Mouse (Mus musculus) liver, adult 2 months (tissue): Measurements from ENCODE around the gene Nol11. TPM values are rescaled to one million over a fixed set of nuclear protein-coding genes. Genes with fewer than 3 reads are reported as not detected.
"Not testable (repeated sequence)": the region's sequence is repeated elsewhere in the genome, so short reads cannot be mapped to it uniquely, and the experiment has no call there.

Experiments
- DNase-seq: peaks from one replicate; pipeline ENCODE4 v3.0.0-alpha.2; 2011; ENCODE audit warnings: low read depth, low spot score; ENCODE audit errors: extremely low read depth
- H3K27ac ChIP-seq: fragments of 200-500 bp; replicated peaks from 2 replicates; pipeline ENCODE4 v1.5.1; 2012; ENCODE audit warnings: low read depth, mild to moderate bottlenecking, control low read depth, inconsistent platforms, low read length; ENCODE audit not compliant: insufficient read depth
- H3K27me3 ChIP-seq: fragments of 200-500 bp; 2 replicates; pipeline ENCODE4 v1.6.1; 2012; ENCODE audit warnings: mild to moderate bottlenecking, moderate library complexity, low read length, inconsistent platforms; ENCODE audit not compliant: control insufficient read depth, insufficient read depth
- H3K36me3 ChIP-seq: fragments of 200-500 bp; 2 replicates; pipeline ENCODE4 v1.6.1; 2012; ENCODE audit warnings: low read length, inconsistent platforms; ENCODE audit not compliant: control insufficient read depth, insufficient read depth
- H3K4me1 ChIP-seq: fragments of 200-500 bp; 2 replicates; pipeline ENCODE4 v1.6.1; 2011; ENCODE audit warnings: low read length; ENCODE audit not compliant: control insufficient read depth, insufficient read depth
- H3K4me3 ChIP-seq: fragments of 200-500 bp; 2 replicates; pipeline ENCODE4 v1.5.1; 2011; ENCODE audit warnings: low read depth, mild to moderate bottlenecking, control low read depth, low read length, moderate library complexity; ENCODE audit not compliant: insufficient read depth
- H3K79me2 ChIP-seq: fragments of 200-500 bp; 2 replicates; pipeline ENCODE4 v1.6.1; 2012; ENCODE audit warnings: inconsistent platforms, mild to moderate bottlenecking, low read length, moderate library complexity; ENCODE audit not compliant: control insufficient read depth, insufficient read depth
- H3K9ac ChIP-seq: fragments of 200-500 bp; 2 replicates; pipeline ENCODE4 v1.6.1; 2012; ENCODE audit warnings: low read depth, mild to moderate bottlenecking, control low read depth, inconsistent platforms, low read length
- CTCF ChIP-seq: fragments of 200-500 bp; IDR thresholded peaks from 2 replicates; pipeline ENCODE4 v1.5.1; 2011; ENCODE audit warnings: low read depth, low read length, control low read depth
- POLR2A ChIP-seq: fragments of 200-500 bp; IDR thresholded peaks from 2 replicates; pipeline ENCODE4 v1.6.1; 2011; ENCODE audit warnings: low read length, control low read depth; ENCODE audit not compliant: insufficient read depth; ENCODE audit errors: extremely low read depth
- WGBS: fragments of 180-500 bp; shearing (Covaris S2); methylation state at CpG from one replicate; pipeline ENCODE4 v1.1.7; 2018; 5-methylcytosine and 5-hydroxymethylcytosine counted together
- polyA plus RNA-seq: library from polyadenylated mRNA; depleted of rRNA; stranded (reverse); fragments of >200 nt; gene quantifications from 2 replicates; pipeline ENCODE4 v1.2.3, GENCODE M21; 2012
- total RNA-seq: library from RNA; depleted of rRNA; stranded (reverse); fragments of >200 nt; gene quantifications from 2 replicates; pipeline ENCODE4 v1.2.3, GENCODE M21; 2014

Gene Nol11
- total and polyA plus RNA-seq, 2 experiments, result 4.6 to 9.0 TPM

- Histone ChIP-seq H3K27me3 (no peaks in the 10 kb centered on the region), H3K4me1 (no peaks in the 10 kb centered on the region), H3K4me3 (no peak overlapping the region), H3K79me2 (no peaks in the 10 kb centered on the region), H3K36me3 (no peaks in the 10 kb centered on the region), H3K9ac (no peak overlapping the region), H3K27ac (no peak overlapping the region)
- TF ChIP-seq CTCF (no peak), POLR2A (no peak)
- WGBS, result 71% methylated on average over 5 of the region's 5 CpGs
- DNase-seq, result no peak
Measured at GRCm38 (mm10) chr11:107153645-107154044, 35.5 kb downstream of the Nol11 start.

GRCm38 (mm10) chr11:107151809-107152208, 37.4 kb downstream of the Nol11 start:
- Histone ChIP-seq H3K27me3 (no peaks in the 10 kb centered on the region), H3K79me2 (no peaks in the 10 kb centered on the region), H3K4me3 (no peak overlapping the region), H3K27ac (no peak overlapping the region), H3K36me3 (no peaks in the 10 kb centered on the region), H3K4me1 (no peaks in the 10 kb centered on the region), H3K9ac (no peak overlapping the region)
- TF ChIP-seq POLR2A, result no peak
- TF ChIP-seq CTCF, result peak; percentile 41; the same call in 1 of the 2 replicates
- DNase-seq, result no peak
- 79% methylated on average over 7 of the region's 7 CpGs for WGBS

GRCm38 (mm10) chr11:107143956-107144355, 45.2 kb downstream of the Nol11 start:
- not testable (repeated sequence) for H3K79me2 ChIP-seq, H3K4me1 ChIP-seq, H3K36me3 ChIP-seq, H3K9ac ChIP-seq, DNase-seq, H3K27me3 ChIP-seq, H3K27ac ChIP-seq, H3K4me3 ChIP-seq
- 97% methylated on average over 11 of the region's 11 CpGs for WGBS

- Histone ChIP-seq H3K36me3 (no peaks in the 10 kb centered on the region), H3K4me3 (no peak overlapping the region), H3K79me2 (no peaks in the 10 kb centered on the region), H3K27ac (no peak overlapping the region), H3K27me3 (no peaks in the 10 kb centered on the region), H3K9ac (no peak overlapping the region), H3K4me1 (no peaks in the 10 kb centered on the region)
- TF ChIP-seq CTCF, result no peak
- TF ChIP-seq POLR2A, result no peak
- DNase-seq, result no peak
- 48% methylated on average over 2 of the region's 2 CpGs for WGBS
Measured at GRCm38 (mm10) chr11:107142382-107142781, 46.8 kb downstream of the Nol11 start.

GRCm38 (mm10) chr11:107140756-107141155, 48.4 kb downstream of the Nol11 start:
- Histone ChIP-seq H3K36me3 (no peaks in the 10 kb centered on the region), H3K79me2 (no peaks in the 10 kb centered on the region), H3K4me1 (no peaks in the 10 kb centered on the region), H3K4me3 (no peak overlapping the region), H3K9ac (no peak overlapping the region), H3K27me3 (no peaks in the 10 kb centered on the region), H3K27ac (no peak overlapping the region)
- no peak for TF ChIP-seq CTCF
- TF ChIP-seq POLR2A, result no peak
- no peak for DNase-seq
- 64% methylated on average over 6 of the region's 6 CpGs for WGBS

GRCm38 (mm10) chr11:107138633-107139032, 50.5 kb downstream of the Nol11 start:
- TF ChIP-seq CTCF, result 0 out of 2 replicates have a peak, but pooled peaks have one; percentile 19
- TF ChIP-seq POLR2A, result no peak
- H3K79me2 ChIP-seq, result no peaks in the 10 kb centered on the region
- no peaks in the 10 kb centered on the region for H3K36me3 ChIP-seq
- H3K9ac ChIP-seq, result no peak overlapping the region
- H3K27me3 ChIP-seq, result no peaks in the 10 kb centered on the region
- peak; percentile 27 for DNase-seq
- H3K4me1 ChIP-seq, result no peaks in the 10 kb centered on the region
- H3K4me3 ChIP-seq, result no peak overlapping the region
- no peak overlapping the region for H3K27ac ChIP-seq
- WGBS, result 65% methylated on average over 3 of the region's 3 CpGs
